Mouse (Mus musculus) bone marrow, adult 2 months (tissue): ENCODE results near the gene Tff1.

ENCODE experiments used
- CTCF ChIP-seq: fragments of 200-500 bp; IDR thresholded peaks from 2 replicates; pipeline ENCODE4 v1.5.1; 2011; ENCODE audit warnings: low read length, control low read depth; ENCODE audit not compliant: control insufficient read depth, insufficient read depth
- POLR2A ChIP-seq: fragments of 200-500 bp; IDR thresholded peaks from 2 replicates; pipeline ENCODE4 v1.6.1; 2011; ENCODE audit warnings: low read depth, mild to moderate bottlenecking, control low read depth, low read length, borderline replicate concordance; ENCODE audit not compliant: control insufficient read depth

DNA sequence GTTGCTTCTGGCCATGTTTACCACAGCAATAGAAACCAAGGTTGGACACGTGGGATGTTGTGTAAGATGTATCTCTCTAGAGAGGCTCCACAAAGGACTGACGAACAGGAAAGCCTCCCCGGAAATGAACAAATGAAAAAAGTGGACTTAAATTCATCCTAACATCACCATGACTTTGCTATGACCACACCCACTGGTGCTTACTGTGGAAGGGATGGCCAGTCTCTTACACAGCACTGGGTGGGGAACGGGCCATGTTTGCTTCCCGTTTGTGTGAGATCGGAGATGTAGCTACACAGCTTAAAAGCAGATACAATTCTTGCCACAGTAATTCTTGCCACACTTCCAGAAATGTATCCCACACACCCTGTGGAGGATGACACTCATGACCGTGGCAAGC is 31.2 kb upstream of the Tff1 start:
- TF ChIP-seq CTCF: no peak
- no peak for TF ChIP-seq POLR2A
